Mouse (Mus musculus): ENCODE data around the gene Gm17455. TPM values are rescaled to one million over a fixed set of nuclear protein-coding genes. Genes with fewer than 3 reads are reported as not detected.

Gm17455 gene
- not detected for total RNA-seq (2021)
- long read RNA-seq, experiment 1, result 0 reads
- long read RNA-seq, experiment 2, partial matches to known transcripts, result 0 of 1 reads
- long read RNA-seq, experiment 2, other reads (novel, unspliced or antisense), result 1 of 1 reads

DNA sequence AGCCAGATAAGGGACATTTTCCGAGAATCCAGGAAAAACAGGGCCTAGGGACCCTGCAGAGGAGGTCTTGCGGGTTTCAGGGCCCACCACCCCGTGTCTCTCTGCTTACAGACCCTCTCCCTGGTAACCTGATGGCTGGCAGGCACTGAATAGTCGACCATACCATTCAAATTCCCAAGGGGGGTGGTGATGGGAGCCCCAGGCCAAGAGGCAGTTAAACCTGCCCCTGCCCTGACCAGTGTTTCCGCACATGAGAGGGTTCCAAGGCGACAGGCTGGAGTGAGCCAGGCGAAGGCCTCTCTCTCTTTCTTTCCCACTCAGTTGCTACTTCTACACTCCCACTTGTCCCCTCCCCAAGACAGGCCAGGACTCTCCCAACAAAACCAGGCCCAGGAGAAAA lies at the start of gene Gm17455:
Gm17455 (plus strand) TSS at position 278 of the 400 bp plus-strand sequence.
- DNase-seq, result no peak

DNA sequence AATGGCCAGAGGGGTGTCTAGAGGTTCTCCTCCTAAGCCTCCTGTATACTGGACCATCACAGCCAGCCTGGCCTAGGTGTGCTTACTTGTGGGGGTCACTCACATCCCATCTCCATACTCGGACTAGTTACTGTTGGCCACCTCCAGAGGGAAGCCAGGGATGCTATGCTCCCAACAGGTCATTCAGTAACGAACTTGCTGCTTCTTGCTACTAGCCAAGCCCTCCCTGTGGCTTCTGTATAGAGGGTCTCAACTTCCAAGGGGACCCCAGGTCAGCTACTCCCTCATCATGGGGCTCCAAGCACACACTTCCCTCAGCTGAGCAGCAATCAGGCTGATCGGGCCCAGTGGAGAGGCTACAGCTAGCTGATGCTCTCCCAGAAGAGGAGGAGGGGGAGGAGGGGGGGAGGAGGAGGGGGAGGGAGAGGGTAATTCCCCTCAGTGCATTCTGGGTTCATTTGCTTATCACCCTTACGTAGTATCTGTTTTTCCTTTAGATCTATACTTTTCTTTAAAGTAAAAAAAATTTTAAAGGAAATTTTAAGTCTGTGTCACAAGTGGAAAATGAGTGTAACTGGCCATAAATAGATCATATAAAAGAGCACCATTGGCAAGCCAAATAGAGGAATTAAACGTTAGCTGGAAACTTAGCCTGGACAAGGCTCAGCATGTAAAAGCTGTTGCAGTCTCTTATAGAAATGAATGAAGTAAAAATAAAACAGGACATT lies 49.3 kb upstream of the Gm17455 start:
- no peak for DNase-seq

DNA sequence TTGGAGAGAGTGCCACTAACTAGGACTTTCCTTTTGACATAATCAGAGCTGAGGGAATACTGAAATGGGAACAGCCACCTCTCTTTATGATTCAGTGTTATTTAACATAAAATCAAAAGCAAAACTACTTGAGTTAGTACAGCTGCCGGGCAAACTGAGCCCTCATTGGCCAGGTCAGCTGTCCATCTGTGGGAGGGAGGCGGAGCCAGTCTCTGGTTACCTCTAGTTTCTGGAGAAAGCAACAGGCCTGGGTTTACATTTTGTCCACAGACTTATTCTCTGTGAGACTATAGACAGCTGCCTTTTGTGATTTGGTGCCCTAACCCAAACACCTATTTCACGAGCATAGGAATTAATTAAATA lies 48.7 kb upstream of the Gm17455 start:
- peak; percentile 86 for DNase-seq

DNA sequence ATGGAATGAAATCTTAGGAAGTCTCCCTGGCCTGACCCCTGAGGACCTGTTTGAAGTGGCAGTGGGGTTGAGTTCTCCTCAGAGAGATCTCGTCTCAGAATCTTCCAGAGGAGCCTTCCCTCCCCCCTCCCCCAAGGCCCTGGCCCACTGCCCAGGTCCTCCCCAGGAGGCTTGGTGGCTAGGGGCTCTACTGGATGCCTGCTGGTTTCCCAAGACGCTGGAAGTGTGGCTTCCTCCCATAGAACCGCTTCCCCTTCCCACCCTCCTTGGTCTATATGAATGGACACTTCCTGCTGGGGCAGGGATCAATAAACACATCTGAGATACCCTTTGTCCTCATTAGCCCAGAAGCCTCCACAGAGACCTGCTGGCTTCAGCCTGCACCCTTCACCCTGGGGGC lies 48.3 kb upstream of the Gm17455 start:
- DNase-seq, result no peak

DNA sequence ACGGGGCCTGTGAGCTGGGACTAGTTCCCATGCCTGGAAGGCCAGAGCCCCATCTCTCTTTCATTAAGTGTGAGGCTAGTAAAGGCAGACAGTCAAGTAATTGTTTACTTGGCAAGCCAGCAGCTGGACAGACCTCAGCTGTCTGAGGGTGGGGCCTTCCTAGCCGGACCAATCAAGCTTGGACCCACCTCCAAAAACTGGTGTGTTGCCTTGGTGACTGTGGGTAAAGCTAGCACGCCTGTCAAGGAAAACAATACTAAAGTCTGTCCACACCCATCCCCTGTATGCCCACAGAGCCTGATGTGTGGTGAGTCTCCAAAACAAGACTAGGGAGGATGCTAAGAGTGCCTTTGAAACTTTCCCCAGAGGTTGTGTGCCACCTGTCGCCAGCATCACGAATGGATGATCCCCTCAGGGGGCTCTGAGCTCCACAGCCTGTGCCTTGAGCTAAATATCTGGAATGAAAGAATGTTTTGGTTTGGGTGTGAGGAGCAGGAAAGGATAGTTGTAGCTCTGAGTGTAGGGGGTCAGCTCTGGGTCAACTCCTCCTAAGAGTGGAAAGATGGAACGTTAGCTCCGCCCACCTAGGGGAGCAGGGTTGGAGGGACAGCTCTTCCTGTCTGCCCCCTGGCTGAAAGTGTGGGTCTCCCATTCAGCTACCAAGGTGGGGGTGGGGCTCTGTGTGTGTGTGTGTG lies 47.6 kb upstream of the Gm17455 start:
- DNase-seq, result peak; percentile 82

DNA sequence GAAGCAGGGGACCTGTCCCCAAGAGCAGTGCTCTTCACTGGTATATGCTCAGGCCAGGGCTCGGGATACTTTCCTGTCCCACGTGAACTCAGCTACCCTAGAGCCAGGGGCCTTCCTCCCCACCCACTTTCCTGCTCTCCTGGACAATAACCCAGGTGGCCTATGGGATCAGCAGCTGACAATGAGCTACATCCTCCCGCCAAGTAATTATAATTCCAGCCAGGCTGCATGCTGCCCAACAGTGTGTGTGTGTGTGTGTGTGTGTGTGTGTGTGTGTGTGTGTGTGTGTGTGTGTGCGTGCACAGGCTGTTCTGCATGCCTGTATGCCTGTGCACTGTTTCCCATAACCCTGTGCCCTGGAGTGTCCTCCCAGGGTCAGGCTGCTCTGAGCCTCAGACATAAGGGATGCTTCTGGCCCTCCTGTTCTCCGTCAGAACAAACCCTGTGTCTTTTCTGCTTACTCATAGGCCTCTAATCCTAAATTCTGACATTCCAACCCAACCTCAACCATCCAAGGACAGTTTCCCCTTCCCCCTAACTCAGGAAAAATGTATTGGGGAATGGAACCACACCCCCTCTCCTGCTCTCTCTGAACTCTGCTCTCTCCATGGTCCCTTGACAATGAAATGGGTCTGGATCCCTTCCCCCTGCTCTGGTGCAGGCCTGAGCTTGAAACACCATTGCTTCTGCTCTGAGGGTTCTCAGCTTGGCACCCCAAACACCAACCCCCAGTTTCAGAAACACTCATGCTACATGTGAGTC lies 46.1 kb upstream of the Gm17455 start:
- DNase-seq, result peak; percentile 55

DNA sequence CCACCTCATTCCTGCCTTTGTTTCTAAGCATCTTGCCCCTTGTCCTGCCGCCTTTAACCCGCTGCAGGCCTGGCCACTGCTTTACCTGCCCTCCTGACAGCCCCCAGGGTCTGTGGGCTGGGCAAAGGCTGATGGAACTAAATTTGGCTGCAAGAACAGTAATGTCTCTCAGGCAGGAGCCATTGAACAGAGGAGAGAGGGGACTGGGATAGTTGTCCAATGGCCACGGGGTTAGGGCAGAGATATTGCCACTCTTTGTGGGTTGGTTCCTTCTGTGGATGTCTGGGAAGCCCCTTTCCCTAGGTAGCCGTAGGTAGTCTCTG lies 45.6 kb upstream of the Gm17455 start:
- no peak for DNase-seq

DNA sequence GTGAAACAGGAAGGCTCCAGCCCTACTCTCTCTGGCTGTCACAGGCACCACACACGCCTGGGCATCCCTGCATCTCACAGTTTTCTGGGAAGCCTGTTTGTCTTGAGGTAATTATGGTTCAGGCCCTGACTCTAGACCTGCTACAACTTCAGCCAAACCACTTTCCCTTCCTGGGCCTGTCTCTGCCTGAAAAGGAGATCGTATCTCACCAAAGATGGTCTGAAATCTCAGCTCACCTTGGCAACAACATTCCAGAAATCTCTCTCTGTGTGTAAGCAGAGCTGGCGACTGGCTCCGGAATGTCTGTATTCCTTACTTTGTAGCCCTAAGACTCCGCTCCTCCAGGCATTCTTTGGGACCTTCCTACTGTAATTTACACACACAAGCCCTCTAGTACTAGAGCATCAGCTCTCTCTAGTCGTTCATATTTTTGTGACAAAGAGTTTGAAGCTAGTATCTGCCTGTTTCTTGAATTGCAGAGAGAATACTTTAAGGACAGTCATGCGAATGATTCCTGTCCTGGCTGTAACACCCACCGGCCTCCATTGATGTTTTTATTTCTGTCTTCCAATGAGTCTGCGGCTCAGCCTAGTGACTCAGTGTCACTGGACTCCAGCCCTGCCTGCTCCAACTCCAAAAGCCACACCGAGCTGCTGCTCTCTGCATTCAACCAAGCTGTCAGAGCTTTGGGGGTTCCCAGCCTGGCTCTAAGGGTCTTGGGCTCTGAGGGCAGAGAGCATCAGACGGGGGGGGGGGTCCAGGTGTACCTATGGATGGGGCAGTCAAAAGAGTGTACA lies 44.4 kb upstream of the Gm17455 start:
- DNase-seq, result peak; percentile 63

DNA sequence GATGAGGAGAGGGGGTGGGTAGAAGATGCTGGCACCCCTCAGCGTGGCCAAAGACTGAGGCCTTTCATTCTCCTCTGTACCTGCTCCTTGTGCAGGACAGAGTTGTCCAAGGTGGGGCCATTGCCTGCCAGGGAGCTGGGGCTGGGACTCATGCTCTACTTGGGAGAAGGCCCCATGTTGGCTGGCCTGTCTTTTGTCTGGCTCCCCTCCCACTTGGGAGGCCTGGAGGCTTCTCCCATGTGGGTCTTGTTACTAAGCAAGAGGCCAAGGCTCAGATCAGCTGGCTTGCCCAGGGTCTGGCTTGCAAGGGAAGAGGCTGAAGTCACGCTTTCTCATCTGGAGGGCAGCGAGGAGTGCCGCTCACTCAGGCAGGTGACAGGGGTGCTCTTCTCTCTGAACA lies 42.1 kb upstream of the Gm17455 start:
- peak; percentile 79 for DNase-seq

DNA sequence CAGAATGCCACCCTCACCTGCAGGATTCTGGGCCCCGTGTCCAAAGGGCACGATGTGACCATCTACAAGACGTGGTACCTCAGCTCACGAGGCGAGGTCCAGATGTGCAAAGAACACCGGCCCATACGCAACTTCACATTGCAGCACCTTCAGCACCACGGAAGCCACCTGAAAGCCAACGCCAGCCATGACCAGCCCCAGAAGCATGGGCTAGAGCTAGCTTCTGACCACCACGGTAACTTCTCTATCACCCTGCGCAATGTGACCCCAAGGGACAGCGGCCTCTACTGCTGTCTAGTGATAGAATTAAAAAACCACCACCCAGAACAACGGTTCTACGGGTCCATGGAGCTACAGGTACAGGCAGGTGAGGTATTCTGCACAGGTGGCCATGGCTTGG lies 41.6 kb upstream of the Gm17455 start:
- no peak for DNase-seq

DNA sequence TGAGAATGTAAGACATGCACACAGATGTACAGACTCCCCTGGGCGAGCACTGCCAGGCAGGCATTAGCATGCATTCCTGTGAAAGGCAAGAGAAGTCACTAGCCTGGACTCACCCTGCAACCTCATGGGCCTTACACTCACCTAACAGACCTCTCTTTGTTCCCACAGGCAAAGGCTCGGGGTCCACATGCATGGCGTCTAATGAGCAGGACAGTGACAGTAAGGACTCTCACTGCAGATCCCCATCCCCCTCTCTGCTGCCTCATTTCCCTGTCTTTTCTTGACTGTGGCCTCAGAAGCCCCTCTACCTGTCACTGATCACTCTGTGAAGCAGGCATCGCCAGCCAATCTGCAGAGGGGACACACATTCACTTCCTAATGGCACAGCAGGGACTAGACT lies 40.8 kb upstream of the Gm17455 start:
- no peak for DNase-seq

DNA sequence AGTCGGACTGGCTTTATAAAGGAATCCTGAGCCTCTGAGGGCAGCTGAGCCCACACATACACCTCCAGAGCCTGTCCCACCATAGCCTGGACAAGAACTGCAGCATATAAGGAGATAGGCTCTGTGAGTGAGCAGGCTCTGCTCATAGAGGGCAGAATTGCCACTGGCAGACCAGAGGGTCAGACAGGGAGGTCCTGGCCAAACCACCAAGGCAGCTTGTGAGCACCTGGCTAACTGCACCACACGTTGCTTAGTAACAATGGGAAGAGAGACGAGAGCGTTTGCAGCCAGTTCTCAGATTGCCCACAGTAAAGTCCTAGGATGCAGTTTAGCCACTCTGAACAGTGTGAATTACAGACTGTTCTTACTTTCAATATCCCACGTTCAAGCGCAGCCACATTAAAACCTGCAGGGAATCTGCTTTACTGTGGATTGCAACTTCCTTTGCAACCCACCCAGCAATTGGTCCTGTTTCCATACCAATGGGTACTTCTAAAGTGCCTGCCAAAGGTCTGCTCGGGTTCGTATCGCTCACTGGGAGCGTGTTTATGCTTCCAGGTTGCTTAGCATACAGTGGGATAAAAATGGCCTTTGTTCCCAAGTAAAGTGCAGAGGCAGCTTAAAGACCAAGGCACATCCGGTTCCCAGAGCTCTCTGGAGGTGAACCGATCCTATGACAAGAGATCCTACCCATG lies 37.8 kb upstream of the Gm17455 start:
- DNase-seq, result no peak

DNA sequence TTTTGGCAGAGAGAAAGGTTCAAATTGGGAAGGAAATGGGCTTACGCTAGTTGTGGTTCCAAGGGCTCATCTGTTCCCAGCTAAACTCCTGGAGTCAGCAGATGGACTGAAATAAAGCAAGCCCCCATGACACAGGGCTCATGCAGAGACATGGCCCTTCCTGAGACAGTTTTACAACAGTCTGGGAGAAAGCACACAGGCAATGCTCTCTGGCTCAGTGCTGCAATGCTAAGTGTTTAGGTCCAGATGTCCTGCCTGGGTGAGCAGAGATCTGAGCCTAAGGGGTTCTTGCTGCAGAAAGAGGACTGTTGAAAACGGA lies 37.3 kb upstream of the Gm17455 start:
- DNase-seq, result no peak

DNA sequence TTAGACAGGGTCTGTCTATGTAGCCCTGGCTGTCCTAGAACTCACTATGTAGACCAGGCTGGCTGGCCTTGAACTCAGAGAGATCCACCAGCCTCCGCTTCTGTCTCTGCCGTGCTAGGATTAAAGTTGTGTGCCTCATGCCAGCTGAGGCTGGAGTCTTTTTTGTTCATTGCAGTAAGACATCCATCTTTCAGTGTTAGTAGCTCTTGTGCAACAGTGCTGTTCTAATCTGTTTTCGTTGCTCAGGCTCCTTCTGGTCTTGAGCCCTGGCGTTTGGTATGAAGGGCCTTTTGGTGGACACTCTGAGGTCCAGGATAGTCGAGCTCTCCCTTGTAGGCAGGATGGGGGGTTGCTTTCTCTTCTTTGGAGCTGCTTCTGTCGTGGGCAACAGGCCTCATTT lies 36.1 kb upstream of the Gm17455 start:
- no peak for DNase-seq

DNA sequence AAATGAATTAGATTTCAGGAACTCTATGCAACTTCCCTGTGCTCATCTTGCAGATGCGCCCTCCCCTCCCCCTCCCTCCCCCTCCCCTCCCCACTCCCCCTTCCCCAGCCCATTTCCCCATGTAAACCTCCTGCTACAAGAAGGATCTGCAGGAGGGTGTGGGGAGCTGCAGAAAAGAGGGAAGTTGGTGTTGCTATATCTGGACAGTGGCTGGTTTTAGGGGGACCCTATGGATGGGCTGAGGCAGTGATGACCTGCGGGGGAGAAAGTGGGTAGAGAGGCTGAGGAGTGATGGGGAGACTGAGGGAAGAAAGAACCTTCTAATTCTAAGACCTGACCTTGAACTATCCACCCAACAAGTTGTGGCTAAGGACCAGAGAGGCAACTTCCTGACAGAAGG lies 32.4 kb upstream of the Gm17455 start:
- DNase-seq, result no peak

DNA sequence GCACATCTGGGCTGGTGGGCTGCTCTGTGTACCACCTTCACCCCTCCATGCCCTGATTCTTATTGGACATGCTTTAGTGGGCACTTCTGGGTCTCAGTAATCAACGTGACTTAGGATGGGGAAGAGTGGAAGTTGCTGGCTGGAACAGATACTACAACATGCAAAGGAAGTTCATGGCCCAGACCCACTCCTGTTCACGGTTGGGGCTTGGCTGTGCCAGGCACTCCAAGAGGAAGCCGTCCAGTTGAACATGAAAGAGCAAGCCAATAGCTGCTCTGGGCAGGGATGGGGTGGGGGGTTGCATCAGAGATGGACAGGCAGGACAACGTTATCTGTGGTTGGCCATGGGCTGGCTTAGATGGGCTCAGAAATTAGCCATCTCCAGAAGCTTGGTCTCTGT lies 31.6 kb upstream of the Gm17455 start:
- DNase-seq, result no peak

DNA sequence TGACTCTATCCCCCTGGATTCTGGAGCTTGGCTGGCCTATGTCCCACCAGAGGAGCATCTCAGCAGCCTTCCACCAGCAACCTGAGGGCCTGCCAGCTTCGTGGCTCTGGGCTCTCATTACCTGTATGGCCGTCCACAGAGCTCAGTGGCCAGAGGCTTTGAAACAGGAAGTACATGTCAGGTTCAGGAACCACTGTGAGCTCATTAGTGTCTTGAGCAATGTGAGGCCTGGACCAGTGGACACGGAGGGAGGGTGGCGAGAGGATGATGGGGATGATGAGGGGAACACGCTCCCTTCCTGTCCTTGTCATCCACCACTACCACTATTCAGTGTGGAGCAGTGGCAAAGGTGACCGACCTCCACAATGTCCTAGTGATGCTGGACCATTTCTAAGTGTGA lies 30.1 kb upstream of the Gm17455 start:
- no peak for DNase-seq

DNA sequence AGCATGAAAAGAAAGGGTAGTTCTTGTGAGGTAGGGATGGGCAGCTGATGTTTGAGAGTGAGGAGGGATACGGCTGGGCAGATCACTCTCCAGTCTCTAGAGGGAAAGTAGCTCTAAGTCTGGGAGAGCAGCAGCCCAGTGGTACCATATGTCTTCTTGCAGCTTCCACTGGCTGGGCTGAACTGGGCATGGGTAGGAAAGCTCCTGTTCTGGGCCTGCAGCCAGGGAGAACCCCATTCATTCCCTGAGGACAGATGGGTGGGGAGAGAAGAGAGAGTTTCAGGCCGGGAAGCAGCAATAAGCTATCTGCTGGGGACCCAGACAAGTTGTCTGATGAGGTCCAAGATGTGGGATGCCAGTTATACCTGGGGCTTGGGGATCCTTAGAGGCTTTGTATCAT lies 29.4 kb upstream of the Gm17455 start:
- DNase-seq, result no peak

DNA sequence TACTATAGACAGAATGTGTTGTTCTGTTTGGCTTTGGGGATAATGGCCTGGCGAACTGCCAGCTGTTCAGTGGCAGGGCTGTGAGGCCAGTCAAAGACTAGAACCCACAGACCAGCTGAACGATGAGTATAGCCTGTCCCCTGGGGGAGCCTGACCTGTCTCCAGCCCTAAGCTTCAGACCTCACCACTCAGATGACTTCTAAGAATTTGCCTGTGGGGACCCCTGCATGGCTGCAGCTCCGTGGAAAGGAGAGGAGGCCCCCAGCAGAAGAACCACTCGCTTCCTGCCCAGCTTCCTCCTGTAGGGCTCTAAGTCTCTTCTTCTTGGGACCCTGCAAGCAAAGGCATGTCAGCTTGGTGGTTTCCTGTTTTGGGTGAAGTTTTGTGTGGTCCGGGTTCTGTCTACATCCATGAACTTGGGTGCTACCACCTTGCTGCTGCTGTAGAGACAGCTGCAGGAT lies 28.9 kb upstream of the Gm17455 start:
- no peak for DNase-seq

DNA sequence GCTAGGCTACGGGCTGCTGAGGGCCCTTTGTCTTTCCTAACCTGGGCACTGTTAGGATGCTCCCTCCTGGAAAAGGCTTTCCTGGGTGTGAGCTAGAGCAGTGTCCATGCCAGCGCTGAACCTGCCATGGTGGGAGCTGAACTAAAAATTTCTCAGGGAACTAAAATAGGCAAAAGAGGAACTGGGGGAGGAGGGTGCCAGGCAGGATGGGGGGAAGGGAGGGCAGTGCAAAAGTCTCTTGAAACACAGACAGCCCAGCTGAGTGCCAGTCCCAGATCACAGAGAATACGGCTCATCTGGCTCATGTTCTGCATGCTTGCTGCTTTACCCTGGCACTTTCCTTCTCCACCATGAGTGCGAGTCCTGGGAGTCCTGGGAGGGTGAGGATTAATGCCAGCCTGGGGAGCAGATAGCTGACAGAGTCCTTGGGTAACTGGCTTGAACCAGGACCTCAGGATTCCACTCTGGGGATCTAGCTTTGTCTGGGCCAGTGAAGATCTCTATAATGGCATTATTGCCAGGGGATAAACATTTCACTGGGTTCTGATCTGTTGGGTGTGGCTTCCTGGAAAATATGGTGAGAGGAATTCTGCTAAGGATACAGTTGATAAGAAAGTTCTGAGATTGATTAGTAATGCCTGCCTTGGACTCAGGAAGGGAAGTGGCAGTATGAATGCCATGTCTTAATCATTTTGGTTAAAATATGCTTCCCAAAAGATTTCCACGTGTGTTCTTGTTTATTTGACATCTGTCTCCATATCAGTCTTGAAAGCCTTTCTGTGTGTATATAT lies 27.7 kb upstream of the Gm17455 start:
- no peak for DNase-seq

DNA sequence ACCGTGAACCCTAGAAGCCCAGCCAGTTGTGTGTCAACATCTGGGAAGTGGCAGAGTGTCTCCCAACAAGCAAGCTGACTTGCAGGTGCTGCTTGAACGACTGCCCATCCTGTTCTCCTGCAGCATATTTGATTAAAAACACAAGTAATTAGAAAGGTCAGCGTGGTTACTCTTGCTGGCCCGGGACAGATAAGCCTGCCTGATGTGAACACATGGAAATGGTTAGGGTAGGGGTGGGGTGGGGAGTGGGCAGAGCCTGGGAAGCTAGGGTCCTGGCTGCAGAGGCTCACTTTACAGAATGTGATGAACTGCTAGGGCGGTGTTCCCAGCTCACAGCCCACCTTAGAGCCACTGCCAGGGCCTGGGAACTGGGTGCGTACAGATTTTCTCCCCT lies 26.0 kb upstream of the Gm17455 start:
- DNase-seq, result no peak
